Mouse (Mus musculus) liver, postnatal 0 days (tissue): ENCODE measurements around the gene Cacnb3. TPM values are rescaled to one million over a fixed set of nuclear protein-coding genes. Genes with fewer than 3 reads are reported as not detected.
A peak's percentile ranks its signal among the peaks of the same experiment; 100 is the strongest.

Experiments
- ATAC-seq: fragments of 200-750 bp; cut with Nextera tagmentation; 2 replicates; pipeline ENCODE4 v1.8.0; 2017; ENCODE audit warnings: mild to moderate bottlenecking, moderate library complexity
- DNase-seq: peaks from one replicate; pipeline ENCODE4 v3.0.0-alpha.2; 2016
- H3K27ac ChIP-seq: fragments of 300-500 bp; sonication (generic); 2 replicates; pipeline ENCODE4 v1.5.1; 2014; ENCODE audit warnings: antibody characterized with exemption, moderate library complexity, mild to moderate bottlenecking, low read depth
- H3K27me3 ChIP-seq: fragments of 300-500 bp; sonication (generic); 2 replicates; pipeline ENCODE4 v1.6.1; 2014; ENCODE audit warnings: low read length, control low read depth, mixed read lengths; ENCODE audit not compliant: insufficient read depth
- H3K36me3 ChIP-seq: fragments of 300-500 bp; sonication (generic); replicated peaks from 2 replicates; pipeline ENCODE4 v1.6.1; 2014; ENCODE audit warnings: mild to moderate bottlenecking, control low read depth, low read length, moderate library complexity, mixed read lengths; ENCODE audit not compliant: insufficient read depth
- H3K4me1 ChIP-seq: fragments of 300-500 bp; sonication (generic); 2 replicates; pipeline ENCODE4 v1.6.1; 2014; ENCODE audit warnings: antibody characterized with exemption, mild to moderate bottlenecking, control low read depth; ENCODE audit not compliant: insufficient read depth
- H3K4me2 ChIP-seq: fragments of 300-500 bp; sonication (generic); 2 replicates; pipeline ENCODE4 v1.6.1; 2014; ENCODE audit warnings: low read depth, mild to moderate bottlenecking, low read length, moderate library complexity, mixed read lengths
- H3K4me3 ChIP-seq: fragments of 300-500 bp; sonication (generic); 2 replicates; pipeline ENCODE4 v1.5.1; 2014; ENCODE audit warnings: low read depth, low read length
- H3K9ac ChIP-seq: fragments of 300-500 bp; sonication (generic); replicated peaks from 2 replicates; pipeline ENCODE4 v1.6.1; 2014; ENCODE audit warnings: mild to moderate bottlenecking, moderate library complexity
- H3K9me3 ChIP-seq: fragments of 300-500 bp; sonication (generic); 2 replicates; pipeline ENCODE4 v1.6.1; 2016; ENCODE audit warnings: mild to moderate bottlenecking, control low read depth, low read length, mixed read lengths
- CTCF ChIP-seq: sonication (generic); IDR thresholded peaks from 2 replicates; pipeline ENCODE4 v1.5.1; 2016; ENCODE audit warnings: antibody characterized with exemption, low read depth
- EP300 ChIP-seq: IDR thresholded peaks from 2 replicates; pipeline ENCODE4 v1.6.1; 2016; ENCODE audit warnings: antibody characterized with exemption, low read depth, mild to moderate bottlenecking
- WGBS: fragments of 180-500 bp; shearing (Covaris S2); extraction: QIAGEN DNeasy Blood & Tissue Kit; methylation state at CpG from one replicate; pipeline ENCODE4 v1.1.7; 2014; ENCODE audit not compliant: insufficient replicate concordance; 5-methylcytosine and 5-hydroxymethylcytosine counted together
- polyA plus RNA-seq: library from polyadenylated mRNA; unstranded; fragments of >200 nt; fragmentation: Nextera tagmentation; extraction: Ambion mirVana; gene quantifications from 2 replicates; pipeline ENCODE4 v1.2.1, GENCODE M21; 2015

The Cacnb3 gene
- polyA plus RNA-seq, 1 experiment from 2014 or later: 0.58 TPM

DNA sequence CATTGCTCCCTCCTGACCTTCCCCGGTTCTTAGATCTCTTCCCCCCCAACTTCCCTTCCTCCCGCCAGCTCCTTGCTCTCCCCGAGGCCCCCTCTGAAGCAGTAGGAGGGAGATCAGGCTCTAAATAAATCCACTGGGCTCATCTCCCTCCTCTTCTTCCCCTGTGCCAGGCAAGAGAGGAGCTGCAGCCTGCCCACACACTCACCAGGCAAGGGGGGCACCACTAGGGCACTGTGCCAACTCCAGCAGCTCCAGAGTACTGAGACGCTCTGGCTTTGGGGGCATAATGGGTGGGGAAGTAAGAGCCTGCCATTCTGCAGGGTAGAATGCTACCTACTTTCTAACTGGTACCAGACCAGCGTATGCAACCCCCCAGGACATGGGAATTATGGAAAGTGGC lies 5.9 kb downstream of the Cacnb3 start:
- Histone ChIP-seq H3K9me3 (no peaks in the 10 kb centered on the region), H3K9ac (no peak overlapping the region), H3K4me3 (no peak overlapping the region), H3K27ac (no peak overlapping the region), H3K27me3 (peaks cover 77% of the 10 kb centered on the region), H3K4me1 (peaks cover 18% of the 10 kb centered on the region), H3K36me3 (no peaks in the 10 kb centered on the region), H3K4me2 (no peak overlapping the region)
- no peak for TF ChIP-seq EP300
- no peak for TF ChIP-seq CTCF
- DNase-seq (no peak), ATAC-seq (no peak)
- WGBS: 54% methylated on average over 5 of the region's 5 CpGs

DNA sequence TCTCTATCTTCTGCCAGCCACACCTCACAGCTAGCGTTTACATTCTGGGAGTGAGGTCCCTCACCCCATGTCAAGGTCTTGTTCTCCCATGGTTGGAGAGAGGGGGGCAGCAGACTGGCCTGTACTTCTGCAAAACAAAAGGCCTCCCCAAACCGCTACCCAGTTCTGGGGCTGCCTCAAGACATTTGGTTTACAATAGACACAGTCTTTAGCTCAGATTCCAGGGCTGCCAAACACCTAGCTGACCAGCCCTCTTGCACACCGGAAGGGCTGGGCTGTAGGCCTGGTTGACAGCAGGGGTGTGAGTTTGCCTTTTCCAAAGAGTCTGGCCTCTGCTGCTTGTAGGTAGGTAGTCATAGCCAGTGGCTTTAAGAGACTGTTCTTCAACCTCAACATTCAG lies 6.5 kb downstream of the Cacnb3 start:
- no peaks in the 10 kb centered on the region for H3K9me3 ChIP-seq
- no peaks in the 10 kb centered on the region for H3K36me3 ChIP-seq
- peaks cover 71% of the 10 kb centered on the region for H3K27me3 ChIP-seq
- peaks cover 16% of the 10 kb centered on the region for H3K4me1 ChIP-seq
- H3K27ac ChIP-seq: no peak overlapping the region
- WGBS: 47% methylated on average over 3 of the region's 3 CpGs
- TF ChIP-seq EP300 (no peak), CTCF (no peak)
- H3K9ac ChIP-seq: no peak overlapping the region
- no peak overlapping the region for H3K4me3 ChIP-seq
- DNase-seq: no peak
- no peak overlapping the region for H3K4me2 ChIP-seq
- no peak for ATAC-seq

DNA sequence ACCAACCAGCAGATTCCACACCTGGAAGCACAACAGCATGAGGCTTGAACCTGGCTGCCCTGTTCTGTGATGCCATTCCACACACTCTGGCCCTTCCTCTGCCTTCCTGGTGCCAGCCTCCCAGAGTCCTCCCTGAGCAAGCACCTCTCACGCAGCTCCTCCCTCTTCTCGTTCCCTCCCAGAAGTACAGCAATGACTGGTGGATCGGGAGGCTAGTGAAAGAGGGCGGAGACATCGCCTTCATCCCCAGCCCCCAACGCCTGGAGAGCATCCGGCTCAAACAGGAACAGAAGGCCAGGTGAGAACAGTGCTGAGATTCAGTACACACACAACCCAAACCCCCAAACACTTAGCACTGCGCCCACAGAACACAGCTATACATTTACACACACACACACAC lies 9.5 kb downstream of the Cacnb3 start:
- H3K27me3 ChIP-seq: peaks cover 41% of the 10 kb centered on the region
- no peaks in the 10 kb centered on the region for H3K9me3 ChIP-seq
- H3K4me2 ChIP-seq: no peak overlapping the region
- H3K36me3 ChIP-seq: peaks cover 8% of the 10 kb centered on the region
- peak; percentile 47; the same call in 1 of the 2 replicates for ATAC-seq
- WGBS: 24% methylated on average over 8 of the region's 8 CpGs
- no peak overlapping the region for H3K9ac ChIP-seq
- no peak for TF ChIP-seq EP300
- no peak for TF ChIP-seq CTCF
- H3K4me3 ChIP-seq: no peak overlapping the region
- H3K27ac ChIP-seq: no peak overlapping the region
- H3K4me1 ChIP-seq: peaks cover under 1% of the 10 kb centered on the region; the same call in 1 of the 2 replicates
- no peak for DNase-seq

DNA sequence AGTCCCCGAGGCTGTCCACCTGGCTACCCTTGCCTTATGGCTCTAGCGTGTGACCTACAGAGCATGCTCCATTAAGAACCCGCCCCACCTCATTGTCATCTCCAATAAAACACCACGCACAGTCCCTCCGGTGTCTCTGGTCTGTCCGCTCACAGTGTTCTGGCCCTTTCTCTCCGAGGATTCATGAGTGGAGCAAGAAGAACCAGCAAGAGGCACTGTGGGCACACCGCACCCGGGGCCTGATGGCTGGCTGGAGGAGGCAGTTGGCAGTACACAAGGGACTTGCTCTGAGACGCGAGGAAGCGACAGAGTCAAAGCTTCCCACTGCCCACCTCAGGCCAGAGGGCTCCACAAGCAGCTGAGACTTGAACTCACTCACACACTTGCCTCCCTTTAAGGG lies 13.8 kb downstream of the Cacnb3 start:
- Histone ChIP-seq H3K4me1 (no peaks in the 10 kb centered on the region), H3K9ac (no peak overlapping the region), H3K9me3 (no peaks in the 10 kb centered on the region), H3K27ac (no peak overlapping the region), H3K4me3 (no peak overlapping the region), H3K36me3 (peaks cover 47% of the 10 kb centered on the region), H3K4me2 (no peak overlapping the region), H3K27me3 (peaks cover 9% of the 10 kb centered on the region; the same call in 1 of the 2 replicates)
- TF ChIP-seq CTCF (no peak), EP300 (no peak)
- ATAC-seq: no peak
- no peak for DNase-seq
- WGBS: 90% methylated on average over 12 of the region's 12 CpGs

DNA sequence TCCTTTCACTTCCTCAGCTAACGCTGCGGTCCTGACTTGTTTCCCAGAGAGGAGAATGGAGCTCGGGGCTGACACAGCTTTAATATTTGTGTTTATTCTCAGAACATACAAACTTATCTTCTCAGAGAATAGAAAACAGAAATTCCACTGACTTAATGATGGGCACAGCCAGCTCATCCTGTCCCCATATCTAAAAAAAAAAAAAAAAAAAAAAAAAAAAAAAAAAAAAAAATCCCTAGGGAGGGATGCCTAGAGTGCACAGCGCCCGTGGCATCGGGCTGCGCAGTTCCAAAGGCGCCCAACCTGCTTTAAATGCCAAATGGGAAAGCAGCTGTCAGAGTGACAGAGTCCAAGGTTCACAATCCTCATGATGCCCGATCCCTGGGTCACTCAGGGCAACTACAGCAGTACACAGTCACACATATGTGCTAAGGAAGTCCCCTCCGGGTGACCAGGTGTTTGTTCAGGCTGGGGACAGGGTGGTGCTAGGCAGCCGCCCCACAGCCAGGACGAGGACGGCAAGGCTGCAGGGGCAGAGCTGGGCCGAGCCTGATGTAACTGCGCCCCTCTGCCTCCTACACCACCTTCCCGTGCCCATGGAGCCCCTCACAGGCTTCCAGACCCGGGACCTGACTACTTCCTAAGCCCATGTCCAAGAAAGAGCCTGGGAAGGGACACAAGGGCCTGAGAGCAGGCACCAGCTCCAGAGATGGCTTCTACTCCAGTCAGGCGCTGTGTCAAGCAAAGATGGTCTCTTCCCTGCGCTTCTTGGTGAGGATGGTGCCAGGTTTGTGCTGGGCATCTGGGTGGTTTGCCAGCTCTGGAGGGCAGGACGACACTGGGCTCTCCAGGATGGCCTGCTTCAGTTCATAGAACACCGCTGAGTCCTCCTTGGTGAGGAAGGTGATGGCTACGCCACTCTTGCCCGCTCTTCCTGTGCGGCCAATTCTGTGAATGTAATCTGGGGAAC lies 14.7 kb downstream of the Cacnb3 start:
- H3K27ac ChIP-seq: no peak overlapping the region
- peaks cover 56% of the 10 kb centered on the region for H3K36me3 ChIP-seq
- no peak overlapping the region for H3K4me3 ChIP-seq
- H3K27me3 ChIP-seq: 0 out of 2 replicates have a peak, but pooled peaks cover 6% of the 10 kb centered on the region
- no peaks in the 10 kb centered on the region for H3K4me1 ChIP-seq
- peak; percentile 73 for ATAC-seq
- no peak overlapping the region for H3K9ac ChIP-seq
- no peak overlapping the region for H3K4me2 ChIP-seq
- no peaks in the 10 kb centered on the region for H3K9me3 ChIP-seq
- no peak for TF ChIP-seq EP300
- TF ChIP-seq CTCF: no peak
- no peak for DNase-seq
- WGBS: 85% methylated on average over 24 of the region's 24 CpGs

DNA sequence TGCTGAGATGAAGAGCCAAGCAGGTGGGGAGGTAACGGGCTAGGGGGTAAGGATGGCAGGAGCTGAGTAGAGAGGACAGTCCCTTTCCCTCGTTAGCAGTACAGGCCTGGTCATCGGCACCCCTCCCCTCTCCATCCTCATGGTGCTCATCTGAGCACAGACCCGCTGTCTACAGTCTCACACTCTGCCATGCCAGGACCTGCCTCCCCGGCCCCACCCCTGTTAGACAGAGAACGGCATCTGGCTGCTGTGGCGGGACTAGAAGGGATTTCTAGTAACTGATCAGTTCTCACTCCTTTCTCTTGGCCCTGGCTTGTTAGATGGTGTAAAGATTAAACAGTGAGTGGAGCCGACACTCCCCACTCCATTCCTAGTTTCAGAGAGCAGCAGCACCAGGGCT lies 16.1 kb downstream of the Cacnb3 start:
- TF ChIP-seq EP300: no peak
- TF ChIP-seq CTCF: no peak
- DNase-seq (no peak), ATAC-seq (no peak)
- no peaks in the 10 kb centered on the region for H3K9me3 ChIP-seq
- H3K36me3 ChIP-seq: peaks cover 70% of the 10 kb centered on the region
- no peak overlapping the region for H3K9ac ChIP-seq
- no peak overlapping the region for H3K4me2 ChIP-seq
- H3K4me1 ChIP-seq: no peaks in the 10 kb centered on the region
- WGBS: 86% methylated on average over 8 of the region's 8 CpGs
- no peak overlapping the region for H3K4me3 ChIP-seq
- no peaks in the 10 kb centered on the region for H3K27me3 ChIP-seq
- H3K27ac ChIP-seq: no peak overlapping the region
